Mouse (Mus musculus): ENCODE measurements around the gene Sncb. TPM values are rescaled to one million over a fixed set of nuclear protein-coding genes. Genes with fewer than 3 reads are reported as not detected.

Sncb gene
- polyA plus RNA-seq (2017; shearing (Covaris generic)) = not detected

GRCm38 (mm10) chr13:54766192-54766768 lies at the start of gene Sncb:
Sncb (minus strand) TSS chr13:54766595.

GRCm38 (mm10) chr13:54788740-54789560 lies 22.6 kb upstream of the Sncb start, which contains the start of gene Tspan17:
Tspan17 (plus strand) TSS chr13:54789377.

GRCm38 (mm10) chr13:54783698-54784097 lies 17.3 kb upstream of the Sncb start, which contains the start of gene Eif4e1b:
Eif4e1b (plus strand) TSS chr13:54783998.

DNA sequence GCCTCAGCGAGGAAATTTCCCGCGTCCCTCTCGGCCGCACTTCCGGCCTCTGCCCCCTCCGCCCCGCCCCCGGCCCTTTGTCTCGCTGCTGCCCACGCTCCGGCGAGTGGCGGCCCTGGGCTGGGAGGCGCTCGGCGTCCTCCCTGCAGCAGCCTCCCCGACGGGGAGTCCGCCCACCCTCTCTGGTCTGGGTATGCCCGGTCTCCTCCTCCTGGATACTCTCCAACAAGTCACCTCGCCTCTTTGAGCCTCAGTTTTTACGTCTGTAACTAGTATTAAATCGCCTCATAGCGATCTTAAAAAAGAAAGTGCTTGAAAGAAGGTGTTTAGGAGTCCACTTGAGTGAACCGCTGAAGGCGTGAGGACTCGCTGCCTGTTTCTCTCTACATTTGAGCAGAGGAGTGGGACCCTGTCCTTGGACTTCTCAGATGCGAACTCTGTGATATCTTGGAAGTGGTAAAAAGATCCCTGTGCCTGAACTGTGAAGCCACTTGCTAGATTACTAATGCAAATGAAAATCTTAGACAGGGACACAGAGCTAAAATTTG lies 16.5 kb downstream of the Sncb start, which contains the start of gene Gprin1:
Gprin1 (minus strand) TSS at position 11 of the 548 bp plus-strand sequence.

Other genes with a start within 250 kb of the Sncb start
- 101 TPM for gene 4833439L19Rik, start 201.2 kb downstream of the Sncb start, polyA plus RNA-seq (2017; shearing (Covaris generic))
- gene Arl10, start 191.6 kb downstream of the Sncb start, polyA plus RNA-seq (2017; shearing (Covaris generic)) = 12.9 TPM
- gene Nop16, start 176.5 kb downstream of the Sncb start, polyA plus RNA-seq (2017; shearing (Covaris generic)) = 46.0 TPM
- gene Higd2a, start 176.4 kb downstream of the Sncb start, polyA plus RNA-seq (2017; shearing (Covaris generic)) = 183 TPM
- 44.1 TPM for gene Cltb, start 155.3 kb downstream of the Sncb start, polyA plus RNA-seq (2017; shearing (Covaris generic))
- 120 TPM for gene Faf2, start 144.8 kb downstream of the Sncb start, polyA plus RNA-seq (2017; shearing (Covaris generic))
- gene Rnf44, start 72.7 kb downstream of the Sncb start, polyA plus RNA-seq (2017; shearing (Covaris generic)) = 59.3 TPM
- gene Cdhr2, start 65.1 kb downstream of the Sncb start, polyA plus RNA-seq (2017; shearing (Covaris generic)) = not detected
- gene Gprin1, start 16.7 kb downstream of the Sncb start, polyA plus RNA-seq (2017; shearing (Covaris generic)) = not detected
- not detected for gene Eif4e1b, start 17.4 kb upstream of the Sncb start, polyA plus RNA-seq (2017; shearing (Covaris generic))
- 10.9 TPM for gene Tspan17, start 22.8 kb upstream of the Sncb start, polyA plus RNA-seq (2017; shearing (Covaris generic))
- gene Unc5a, start 182.8 kb upstream of the Sncb start, polyA plus RNA-seq (2017; shearing (Covaris generic)) = 1.00 TPM

Measured in inflammation-experienced regulatory T-cells, adult 16 weeks (primary cell).